Mouse (Mus musculus) neural tube, embryonic 15.5 days (tissue): ENCODE results near the gene Rasgrf2. TPM values are rescaled to one million over a fixed set of nuclear protein-coding genes. Genes with fewer than 3 reads are reported as not detected.

Experiments
- ATAC-seq: fragments of 200-750 bp; cut with Nextera tagmentation; 2 replicates; pipeline ENCODE4 v1.8.0; 2017; ENCODE audit warnings: mild to moderate bottlenecking, moderate TSS enrichment, moderate library complexity; ENCODE audit not compliant: low FRiP score
- H3K27ac ChIP-seq: fragments of 300-500 bp; sonication (generic); replicated peaks from 2 replicates; pipeline ENCODE4 v1.5.1; 2015; ENCODE audit warnings: mild to moderate bottlenecking, inconsistent platforms
- H3K27me3 ChIP-seq: fragments of 300-500 bp; sonication (generic); replicated peaks from 2 replicates; pipeline ENCODE4 v1.6.1; 2015; ENCODE audit warnings: inconsistent platforms
- H3K36me3 ChIP-seq: fragments of 300-500 bp; sonication (generic); 2 replicates; pipeline ENCODE4 v1.6.1; 2015; ENCODE audit warnings: inconsistent platforms
- H3K4me1 ChIP-seq: fragments of 300-500 bp; sonication (generic); 2 replicates; pipeline ENCODE4 v1.6.1; 2015; ENCODE audit warnings: inconsistent platforms
- H3K4me2 ChIP-seq: fragments of 300-500 bp; sonication (generic); 2 replicates; pipeline ENCODE4 v1.6.1; 2015; ENCODE audit warnings: inconsistent platforms, mild to moderate bottlenecking, moderate library complexity
- H3K4me3 ChIP-seq: fragments of 300-500 bp; sonication (generic); replicated peaks from 2 replicates; pipeline ENCODE4 v1.5.1; 2015; ENCODE audit warnings: mild to moderate bottlenecking, inconsistent platforms
- H3K9ac ChIP-seq: fragments of 300-500 bp; sonication (generic); replicated peaks from 2 replicates; pipeline ENCODE4 v1.6.1; 2015; ENCODE audit warnings: mild to moderate bottlenecking, inconsistent platforms
- H3K9me3 ChIP-seq: fragments of 300-500 bp; sonication (generic); replicated peaks from 2 replicates; pipeline ENCODE4 v1.6.1; 2016; ENCODE audit warnings: inconsistent platforms
- WGBS: fragments of 180-500 bp; shearing (Covaris S2); methylation state at CpG from one replicate; pipeline ENCODE4 v1.1.7; 2015; ENCODE audit warnings: mixed read lengths; 5-methylcytosine and 5-hydroxymethylcytosine counted together
- polyA plus RNA-seq: library from polyadenylated mRNA; unstranded; fragments of >200 nt; fragmentation: Nextera tagmentation; extraction: Ambion mirVana; gene quantifications from 2 replicates; pipeline ENCODE4 v1.2.1, GENCODE M21; 2015

Rasgrf2 gene
- polyA plus RNA-seq, 1 experiment from 2014 or later = 7.5 TPM

GRCm38 (mm10) chr13:92104259-92104658 is 27.2 kb downstream of the Rasgrf2 start:
- ATAC-seq = peak; percentile 53; the same call in 1 of the 2 replicates
- 51% methylated on average over 7 of the region's 7 CpGs for WGBS
- no peaks in the 10 kb centered on the region for H3K27me3 ChIP-seq
- H3K4me2 ChIP-seq = 0 out of 2 replicates have a peak overlapping the region, but pooled peaks have one; percentile 6
- no peaks in the 10 kb centered on the region for H3K9me3 ChIP-seq
- peaks cover 10% of the 10 kb centered on the region for H3K4me1 ChIP-seq
- no peaks in the 10 kb centered on the region for H3K36me3 ChIP-seq
- H3K9ac ChIP-seq = no peak overlapping the region
- H3K27ac ChIP-seq = peak overlapping the region; percentile 61; the same call in 1 of the 2 replicates
- no peak overlapping the region for H3K4me3 ChIP-seq

GRCm38 (mm10) chr13:92098484-92098883 is 33.0 kb downstream of the Rasgrf2 start:
- Histone ChIP-seq H3K36me3 (no peaks in the 10 kb centered on the region), H3K9ac (no peak overlapping the region), H3K4me3 (no peak overlapping the region), H3K9me3 (no peaks in the 10 kb centered on the region), H3K27ac (0 out of 2 replicates have a peak overlapping the region, but pooled peaks have one; percentile 4), H3K4me1 (peaks cover 6% of the 10 kb centered on the region; the same call in 1 of the 2 replicates), H3K4me2 (no peak overlapping the region), H3K27me3 (no peaks in the 10 kb centered on the region)
- WGBS = 45% methylated on average over 7 of the region's 7 CpGs
- ATAC-seq = peak; percentile 46; the same call in 1 of the 2 replicates

DNA sequence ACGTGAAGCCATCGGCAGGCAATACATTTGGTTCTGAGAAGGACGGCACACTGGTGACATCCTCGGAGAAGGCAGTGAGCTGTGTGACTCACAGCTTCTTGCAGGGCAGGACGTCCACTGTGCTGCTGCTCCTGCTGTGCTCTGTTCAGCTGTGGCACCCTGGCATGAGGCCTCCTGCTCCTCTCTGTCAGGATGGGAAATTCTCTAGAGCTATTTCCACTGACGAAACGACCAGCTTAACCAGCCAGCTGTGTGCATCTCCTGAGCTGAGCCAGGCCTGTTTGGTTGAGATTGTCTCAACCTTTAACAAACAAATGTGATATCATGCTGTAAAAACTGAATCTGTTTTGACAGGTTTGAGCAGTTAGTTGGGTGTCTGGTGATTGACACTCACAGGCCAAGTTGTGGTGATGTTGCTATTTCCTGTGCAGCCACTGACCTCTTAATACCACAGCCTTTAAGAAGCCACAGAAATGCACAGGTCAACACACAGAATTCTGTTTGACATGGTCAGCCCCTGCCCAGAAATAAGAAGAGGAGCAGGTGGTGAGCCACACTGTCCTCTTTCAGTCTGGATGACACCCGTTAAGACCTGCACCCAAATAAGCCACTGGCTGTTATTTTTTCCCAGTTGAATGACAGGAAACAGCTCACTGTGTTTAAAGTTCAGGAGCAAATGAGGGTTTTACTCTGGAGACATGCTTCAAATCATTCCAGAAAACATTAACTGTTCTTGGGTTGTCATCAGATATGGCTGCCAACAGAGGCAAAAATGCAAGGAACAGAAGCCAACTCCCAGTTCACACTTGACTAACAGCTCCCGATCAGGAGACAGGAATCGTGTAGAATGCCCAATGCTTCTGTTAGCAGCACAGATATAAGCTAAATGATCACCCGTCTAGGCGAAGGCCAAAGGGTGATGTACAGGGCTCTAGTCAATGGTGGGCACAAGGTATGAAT is 36.0 kb downstream of the Rasgrf2 start:
- H3K4me3 ChIP-seq = no peak overlapping the region
- WGBS = 70% methylated on average over 12 of the region's 12 CpGs
- no peak overlapping the region for H3K9ac ChIP-seq

GRCm38 (mm10) chr13:92093712-92094290 is 37.7 kb downstream of the Rasgrf2 start:
- Histone ChIP-seq H3K4me3 (no peak overlapping the region), H3K36me3 (no peaks in the 10 kb centered on the region), H3K27me3 (no peaks in the 10 kb centered on the region), H3K4me2 (no peak overlapping the region), H3K9ac (no peak overlapping the region), H3K4me1 (peaks cover 5% of the 10 kb centered on the region; the same call in 1 of the 2 replicates), H3K9me3 (no peaks in the 10 kb centered on the region), H3K27ac (no peak overlapping the region)
- no peak for ATAC-seq
- WGBS = 89% methylated on average over 6 of the region's 6 CpGs

More for the DNA sequence above, 36.0 kb downstream of the Rasgrf2 start:
- Histone ChIP-seq H3K4me1 (peaks cover 5% of the 10 kb centered on the region; the same call in 1 of the 2 replicates), H3K27ac (no peak overlapping the region), H3K9me3 (no peaks in the 10 kb centered on the region), H3K36me3 (no peaks in the 10 kb centered on the region), H3K4me2 (no peak overlapping the region), H3K27me3 (no peaks in the 10 kb centered on the region)
- ATAC-seq = no peak

DNA sequence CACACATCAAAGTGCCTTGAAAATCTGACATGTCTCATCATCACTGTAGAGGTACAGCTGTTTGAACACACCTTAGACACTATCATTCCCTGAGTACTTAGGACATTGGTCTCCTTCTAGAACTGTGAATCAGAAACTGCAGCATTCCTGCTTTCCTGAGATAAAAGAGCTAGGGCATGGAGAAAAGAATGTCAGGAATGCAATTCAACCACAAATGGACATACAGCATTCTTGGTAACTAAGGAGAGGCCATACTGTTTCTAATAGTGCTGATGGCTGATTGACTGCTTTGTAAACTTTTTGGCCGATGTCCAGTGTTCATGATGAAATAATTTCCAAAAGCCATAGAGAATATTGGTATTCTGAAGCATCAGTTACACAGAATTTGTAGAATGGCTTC is 58.3 kb downstream of the Rasgrf2 start:
- no peaks in the 10 kb centered on the region for H3K36me3 ChIP-seq
- no peak overlapping the region for H3K27ac ChIP-seq
- H3K4me1 ChIP-seq = no peaks in the 10 kb centered on the region
- H3K4me2 ChIP-seq = no peak overlapping the region
- H3K9ac ChIP-seq = no peak overlapping the region
- WGBS = 78% methylated on average over 1 of the region's 1 CpGs
- ATAC-seq = no peak
- no peak overlapping the region for H3K4me3 ChIP-seq
- H3K27me3 ChIP-seq = no peaks in the 10 kb centered on the region
- H3K9me3 ChIP-seq = no peaks in the 10 kb centered on the region

- ATAC-seq = no peak
- no peak overlapping the region for H3K4me3 ChIP-seq
- H3K4me2 ChIP-seq = no peak overlapping the region
- no peaks in the 10 kb centered on the region for H3K27me3 ChIP-seq
- H3K27ac ChIP-seq = no peak overlapping the region
- H3K36me3 ChIP-seq = no peaks in the 10 kb centered on the region
- no peak overlapping the region for H3K9ac ChIP-seq
- H3K9me3 ChIP-seq = no peaks in the 10 kb centered on the region
- H3K4me1 ChIP-seq = no peaks in the 10 kb centered on the region
Observed at GRCm38 (mm10) chr13:92068651-92069050, 62.8 kb downstream of the Rasgrf2 start.

DNA sequence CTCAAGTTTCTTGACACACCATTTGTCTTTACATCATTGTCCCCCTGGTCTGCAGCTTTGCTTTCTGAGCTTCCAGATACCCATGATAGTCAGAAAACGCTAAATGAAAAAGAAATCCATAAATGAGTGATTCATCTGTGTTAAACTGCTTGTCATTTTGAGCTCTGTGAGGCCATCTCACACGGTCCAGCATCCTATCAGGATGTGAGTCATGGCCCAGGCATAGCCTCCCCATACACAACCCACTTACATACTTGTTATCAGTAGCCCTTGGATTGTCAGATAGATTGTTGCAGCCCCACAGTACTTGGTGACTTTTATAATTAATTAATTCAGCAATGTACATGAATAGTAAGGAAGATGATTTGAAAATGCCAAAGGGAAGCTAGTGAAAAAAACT is 63.6 kb downstream of the Rasgrf2 start:
- H3K4me1 ChIP-seq = no peaks in the 10 kb centered on the region
- 81% methylated on average over 2 of the region's 2 CpGs for WGBS
- H3K36me3 ChIP-seq = no peaks in the 10 kb centered on the region
- ATAC-seq = no peak
- no peaks in the 10 kb centered on the region for H3K9me3 ChIP-seq
- no peak overlapping the region for H3K9ac ChIP-seq
- H3K27me3 ChIP-seq = no peaks in the 10 kb centered on the region
- no peak overlapping the region for H3K27ac ChIP-seq
- H3K4me2 ChIP-seq = no peak overlapping the region
- H3K4me3 ChIP-seq = no peak overlapping the region

- ATAC-seq = no peak
- no peak overlapping the region for H3K4me2 ChIP-seq
- H3K9ac ChIP-seq = no peak overlapping the region
- no peaks in the 10 kb centered on the region for H3K4me1 ChIP-seq
- H3K27ac ChIP-seq = no peak overlapping the region
- H3K9me3 ChIP-seq = no peaks in the 10 kb centered on the region
- H3K27me3 ChIP-seq = no peaks in the 10 kb centered on the region
- H3K4me3 ChIP-seq = no peak overlapping the region
- WGBS = 94% methylated on average over 12 of the region's 12 CpGs
- H3K36me3 ChIP-seq = no peaks in the 10 kb centered on the region
Observed at GRCm38 (mm10) chr13:92053748-92054147, 77.7 kb downstream of the Rasgrf2 start.

DNA sequence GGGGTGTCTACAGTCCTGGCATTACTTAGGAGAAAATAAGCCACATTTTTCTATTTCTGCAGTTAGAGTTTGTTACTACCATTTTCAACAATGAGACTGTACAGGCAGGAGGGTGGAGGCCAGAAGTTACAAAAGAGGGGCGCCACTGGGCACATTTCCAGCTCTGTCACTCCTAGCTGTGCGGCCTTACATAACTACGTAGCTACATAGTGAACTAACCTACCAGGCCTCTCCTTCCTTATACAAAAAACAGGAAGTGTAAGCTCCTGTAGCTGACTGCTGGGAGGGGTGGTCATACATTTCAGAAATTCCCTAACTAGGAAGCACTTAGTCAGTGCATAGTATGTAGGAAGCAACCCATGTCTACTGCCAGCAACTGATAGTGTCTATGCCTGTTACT is 78.5 kb downstream of the Rasgrf2 start:
- 87% methylated on average over 3 of the region's 3 CpGs for WGBS
- no peak overlapping the region for H3K27ac ChIP-seq
- H3K27me3 ChIP-seq = no peaks in the 10 kb centered on the region

GRCm38 (mm10) chr13:92051216-92051615 is 80.2 kb downstream of the Rasgrf2 start:
- no peak overlapping the region for H3K4me3 ChIP-seq
- H3K27ac ChIP-seq = no peak overlapping the region
- no peak overlapping the region for H3K9ac ChIP-seq
- ATAC-seq = no peak
- H3K27me3 ChIP-seq = no peaks in the 10 kb centered on the region
- no peaks in the 10 kb centered on the region for H3K4me1 ChIP-seq
- H3K4me2 ChIP-seq = no peak overlapping the region
- no peaks in the 10 kb centered on the region for H3K36me3 ChIP-seq
- 83% methylated on average over 3 of the region's 3 CpGs for WGBS
- H3K9me3 ChIP-seq = no peaks in the 10 kb centered on the region

More for the DNA sequence above, 78.5 kb downstream of the Rasgrf2 start:
- Histone ChIP-seq H3K4me2 (no peak overlapping the region), H3K9me3 (no peaks in the 10 kb centered on the region), H3K36me3 (no peaks in the 10 kb centered on the region), H3K9ac (no peak overlapping the region), H3K4me3 (no peak overlapping the region), H3K4me1 (no peaks in the 10 kb centered on the region)
- ATAC-seq = no peak

DNA sequence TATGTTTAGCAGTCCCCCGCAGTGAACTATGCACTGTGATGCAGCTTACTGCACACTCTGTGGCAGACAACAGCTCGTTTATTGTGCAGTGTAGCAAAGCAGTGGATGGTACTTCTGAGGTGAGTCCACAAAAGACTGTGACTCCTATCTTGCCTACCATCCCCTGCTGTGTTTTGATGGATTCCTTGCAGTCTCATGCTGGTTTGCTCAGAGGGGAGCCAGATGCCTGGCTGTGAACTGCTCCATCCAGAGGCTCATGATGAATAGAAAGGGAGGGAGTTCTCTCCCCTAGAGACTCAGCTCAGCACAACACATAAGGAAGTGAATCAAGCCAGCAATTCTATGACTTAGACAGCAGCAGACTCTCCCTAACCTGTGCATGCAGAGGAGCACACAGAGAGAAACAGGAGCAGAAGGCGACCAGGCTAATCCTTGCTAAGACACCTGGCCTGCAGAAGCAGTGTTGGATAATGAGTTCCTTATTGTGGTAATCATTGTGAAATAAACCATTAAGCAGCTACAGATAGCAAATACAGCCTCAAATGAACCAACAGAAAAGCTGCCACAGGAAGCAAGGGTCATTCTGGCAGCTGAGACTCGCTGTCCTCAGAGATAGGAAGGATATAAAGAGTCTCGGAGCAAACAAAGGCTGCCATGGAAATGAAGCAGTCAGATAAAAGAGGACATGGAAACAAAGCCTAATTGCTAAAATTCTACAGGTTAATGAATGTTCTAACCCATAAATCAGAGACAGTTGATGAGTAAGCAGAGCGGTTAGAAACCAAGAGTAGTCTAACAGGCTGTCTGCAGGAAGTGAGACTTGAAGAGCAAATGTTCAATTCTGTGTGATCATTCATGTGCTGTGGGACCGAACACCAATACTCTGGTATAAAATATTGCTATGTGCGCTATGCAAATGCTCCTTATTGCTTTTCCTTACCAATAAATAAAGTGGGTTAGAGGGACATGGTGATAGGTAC is 89.6 kb downstream of the Rasgrf2 start:
- H3K27ac ChIP-seq = 0 out of 2 replicates have a peak overlapping the region, but pooled peaks have one; percentile 1

More for the DNA sequence above, 89.6 kb downstream of the Rasgrf2 start:
- peak; percentile 85 for ATAC-seq
- no peaks in the 10 kb centered on the region for H3K36me3 ChIP-seq
- no peak overlapping the region for H3K4me2 ChIP-seq
- H3K27me3 ChIP-seq = no peaks in the 10 kb centered on the region
- peaks cover 13% of the 10 kb centered on the region for H3K4me1 ChIP-seq
- WGBS = 25% methylated on average over 8 of the region's 8 CpGs
- H3K4me3 ChIP-seq = no peak overlapping the region
- H3K9ac ChIP-seq = no peak overlapping the region
- no peaks in the 10 kb centered on the region for H3K9me3 ChIP-seq
